Mouse (Mus musculus): Measurements from ENCODE around the gene Rbfox3. TPM values are rescaled to one million over a fixed set of nuclear protein-coding genes. Genes with fewer than 3 reads are reported as not detected.

The Rbfox3 gene
- polyA plus RNA-seq, 1 experiment: not detected

DNA sequence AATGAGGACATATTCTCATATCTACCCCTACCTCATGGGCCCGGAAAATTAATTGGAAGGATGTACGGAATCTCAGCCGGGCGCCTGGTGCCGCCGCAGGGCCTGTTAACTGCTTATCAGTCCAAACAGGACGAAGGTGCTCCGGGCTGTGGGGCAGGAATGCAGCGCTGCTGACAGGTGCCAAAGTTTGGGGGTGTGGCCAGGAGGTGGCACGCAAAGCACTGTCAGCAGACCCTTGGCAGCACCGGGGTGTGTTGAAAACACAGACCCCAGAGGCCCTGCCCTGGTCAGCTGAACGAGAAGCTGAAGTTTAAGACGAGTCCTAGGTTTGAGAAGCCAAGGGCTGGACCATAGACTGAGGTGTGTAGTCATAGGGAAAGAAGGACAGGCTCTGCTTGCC, 468.7 kb downstream of the Rbfox3 start:
- TF ChIP-seq POLR2A (IDR thresholded peaks at IDR 0.05; ENCODE audit: borderline replicate concordance, low read depth, low read length): no peak
- no peak for TF ChIP-seq CTCF (IDR thresholded peaks at IDR 0.05; ENCODE audit: low read depth, low read length)
- Histone ChIP-seq H3K4me1 (ENCODE audit: control insufficient read depth, insufficient read depth, low read length) (0 out of 2 replicates have a peak, but pooled peaks cover 2% of the 10 kb centered on the region), H3K27ac (ENCODE audit: insufficient read depth, low read depth, low read length) (no peak overlapping the region), H3K4me3 (ENCODE audit: insufficient read depth, low read length) (no peak overlapping the region)

Other genes starting within 250 kb of the Rbfox3 start
- not detected in 2 replicates for gene Enpp7, start 76.6 kb upstream of the Rbfox3 start, polyA plus RNA-seq (2012; ENCODE audit: insufficient read depth, insufficient read length, missing spikeins)
- 1.9 and 2.0 TPM in 2 replicates for gene Cbx2, start 111.4 kb upstream of the Rbfox3 start, polyA plus RNA-seq (2012; ENCODE audit: insufficient read depth, insufficient read length, missing spikeins)
- gene Cbx8, start 129.4 kb upstream of the Rbfox3 start, polyA plus RNA-seq (2012; ENCODE audit: insufficient read depth, insufficient read length, missing spikeins): 6.2 and 9.5 TPM in 2 replicates
- 15.8 and 17.2 TPM in 2 replicates for gene Cbx4, start 174.6 kb upstream of the Rbfox3 start, polyA plus RNA-seq (2012; ENCODE audit: insufficient read depth, insufficient read length, missing spikeins)

All from bone marrow macrophage, adult 2 months (primary cell).